Mouse (Mus musculus) heart, adult 2 months (tissue): ENCODE data around the gene Mcmbp. TPM values are rescaled to one million over a fixed set of nuclear protein-coding genes. Genes with fewer than 3 reads are reported as not detected.

ENCODE experiments used
- DNase-seq, 2 experiments: peaks; one replicate each; pipeline ENCODE4 v3.0.0; 2021
- H3K27ac ChIP-seq: fragments of 200-600 bp; 2 replicates; pipeline ENCODE4 v1.8.1; 2022
- H3K27me3 ChIP-seq: fragments of 200-500 bp; 2 replicates; pipeline ENCODE4 v1.6.1; 2012; ENCODE audit warnings: mild to moderate bottlenecking, low read length, inconsistent platforms, mixed read lengths; ENCODE audit not compliant: control insufficient read depth, insufficient read depth
- H3K36me3 ChIP-seq: fragments of 200-500 bp; 2 replicates; pipeline ENCODE4 v1.6.1; 2012; ENCODE audit warnings: low read length, inconsistent platforms; ENCODE audit not compliant: control insufficient read depth, insufficient read depth
- H3K4me1 ChIP-seq: fragments of 200-500 bp; 2 replicates; pipeline ENCODE4 v1.6.1; 2011; ENCODE audit warnings: low read length; ENCODE audit not compliant: control insufficient read depth, insufficient read depth
- H3K4me3 ChIP-seq: fragments of 200-600 bp; 2 replicates; pipeline ENCODE4 v1.8.1; 2022
- H3K79me2 ChIP-seq: fragments of 200-500 bp; replicated peaks from 2 replicates; pipeline ENCODE4 v1.6.1; 2012; ENCODE audit warnings: mild to moderate bottlenecking, inconsistent platforms, low read length, moderate library complexity, mixed read lengths; ENCODE audit not compliant: control insufficient read depth, insufficient read depth
- H3K9ac ChIP-seq: fragments of 200-500 bp; 2 replicates; pipeline ENCODE4 v1.6.1; 2012; ENCODE audit warnings: low read depth, mild to moderate bottlenecking, control low read depth, inconsistent platforms, low read length, mixed read lengths
- CTCF ChIP-seq: fragments of 200-600 bp; IDR thresholded peaks from 2 replicates; pipeline ENCODE4 v1.8.1; 2022; ENCODE audit warnings: antibody characterized with exemption, mild to moderate bottlenecking, moderate library complexity
- EP300 ChIP-seq: fragments of 200-500 bp; IDR thresholded peaks from 2 replicates; pipeline ENCODE4 v1.6.1; 2011; ENCODE audit warnings: low read depth, low read length, control low read depth; ENCODE audit not compliant: insufficient read depth
- POLR2A ChIP-seq: fragments of 200-500 bp; IDR thresholded peaks from 2 replicates; pipeline ENCODE4 v1.6.1; 2011; ENCODE audit warnings: mild to moderate bottlenecking, low read depth, low read length, control low read depth; ENCODE audit not compliant: insufficient read depth
- WGBS: fragments of 180-500 bp; shearing (Covaris S2); methylation state at CpG from one replicate; pipeline ENCODE4 v1.1.7; 2018; 5-methylcytosine and 5-hydroxymethylcytosine counted together
- intact Hi-C: fragments of 180-260 bp; cut with DNase I; formaldehyde crosslinking; loops from one replicate; pipeline ENCODE4 v1.15.1; 2025
- polyA plus RNA-seq: library from polyadenylated mRNA; depleted of rRNA; stranded (reverse); fragments of >200 nt; gene quantifications from 2 replicates; pipeline ENCODE4 v1.2.3, GENCODE M21; 2012; rRNA removed
- total RNA-seq, 2 experiments: library from RNA; stranded (reverse); gene quantifications; 2 replicates each; pipeline ENCODE4 v1.2.3; 2021

Mcmbp gene
- total and polyA plus RNA-seq, 3 experiments = 14.0 to 25.2 (median 23.7) TPM

DNA sequence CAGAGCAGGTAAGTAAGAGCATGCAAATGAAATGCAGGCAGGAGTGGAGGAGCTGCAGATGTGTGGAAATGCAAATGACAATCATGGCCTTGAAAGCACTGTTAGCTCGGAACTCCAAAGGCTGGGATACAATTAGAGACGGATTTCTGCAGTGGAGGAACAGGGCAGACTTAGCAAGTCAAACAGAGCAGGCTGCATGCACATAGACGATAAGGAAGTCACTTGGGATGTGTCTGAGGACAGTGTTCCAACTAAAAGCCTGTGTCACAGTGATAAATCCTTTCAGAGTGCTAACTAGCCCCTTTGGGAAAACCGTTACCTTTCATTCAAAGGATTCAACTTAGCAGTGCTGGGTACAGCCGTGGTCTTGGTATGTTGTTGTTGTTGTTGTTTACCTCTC lies 72.5 kb downstream of the Mcmbp start:
- Histone ChIP-seq H3K79me2 (no peaks in the 10 kb centered on the region), H3K27ac (no peak overlapping the region), H3K27me3 (no peaks in the 10 kb centered on the region), H3K9ac (no peak overlapping the region), H3K4me1 (no peaks in the 10 kb centered on the region), H3K36me3 (no peaks in the 10 kb centered on the region), H3K4me3 (no peak overlapping the region)
- 57% methylated on average over 5 of the region's 5 CpGs for WGBS
- intact Hi-C loops = no loop called here
- no peak for DNase-seq
- TF ChIP-seq POLR2A (no peak), CTCF (no peak), EP300 (no peak)

- intact Hi-C loops = no loop called here
- Histone ChIP-seq H3K79me2 (no peaks in the 10 kb centered on the region), H3K27me3 (no peaks in the 10 kb centered on the region), H3K4me3 (no peak overlapping the region), H3K36me3 (no peaks in the 10 kb centered on the region), H3K9ac (no peak overlapping the region), H3K27ac (no peak overlapping the region), H3K4me1 (no peaks in the 10 kb centered on the region)
- DNase-seq = no peak
- WGBS = 87% methylated on average over 11 of the region's 11 CpGs
- no peak for TF ChIP-seq POLR2A
- TF ChIP-seq CTCF = no peak
- TF ChIP-seq EP300 = no peak
Observed at GRCm38 (mm10) chr7:128664861-128665377, 75.4 kb downstream of the Mcmbp start.

GRCm38 (mm10) chr7:128663906-128664305 lies 76.4 kb downstream of the Mcmbp start:
- DNase-seq = no peak
- H3K27ac ChIP-seq = no peak overlapping the region
- H3K27me3 ChIP-seq = no peaks in the 10 kb centered on the region
- no peaks in the 10 kb centered on the region for H3K36me3 ChIP-seq
- H3K79me2 ChIP-seq = no peaks in the 10 kb centered on the region
- WGBS = 91% methylated on average over 8 of the region's 8 CpGs
- TF ChIP-seq CTCF (no peak), EP300 (no peak), POLR2A (no peak)
- no peaks in the 10 kb centered on the region for H3K4me1 ChIP-seq
- intact Hi-C loops = no loop called here
- no peak overlapping the region for H3K4me3 ChIP-seq
- H3K9ac ChIP-seq = no peak overlapping the region

GRCm38 (mm10) chr7:128656970-128657369 lies 83.3 kb downstream of the Mcmbp start:
- no peaks in the 10 kb centered on the region for H3K4me1 ChIP-seq
- H3K4me3 ChIP-seq = no peak overlapping the region
- WGBS = 100% methylated on average over 1 of the region's 1 CpGs
- no peak for DNase-seq
- intact Hi-C loops = no loop called here
- no peaks in the 10 kb centered on the region for H3K36me3 ChIP-seq
- H3K27ac ChIP-seq = no peak overlapping the region
- TF ChIP-seq POLR2A = no peak
- TF ChIP-seq CTCF = no peak
- TF ChIP-seq EP300 = no peak
- no peaks in the 10 kb centered on the region for H3K27me3 ChIP-seq
- no peak overlapping the region for H3K9ac ChIP-seq
- H3K79me2 ChIP-seq = peaks cover 2% of the 10 kb centered on the region; the same call in 1 of the 2 replicates

Other genes with a start within 250 kb of the Mcmbp start
- 100 to 1,000 TPM; 259 to 296 TPM for gene Bag3, start 216.9 kb downstream of the Mcmbp start, total RNA-seq
- 133 and 148 TPM in 2 replicates for gene Bag3, start 216.9 kb downstream of the Mcmbp start, polyA plus RNA-seq
- 1 to 10 TPM; 4.1 to 4.5 TPM for gene Inpp5f, start 129.2 kb downstream of the Mcmbp start, total RNA-seq
- 1.5 and 4.0 TPM in 2 replicates for gene Inpp5f, start 129.2 kb downstream of the Mcmbp start, polyA plus RNA-seq
- 10 to 100 TPM; 25.1 to 26.8 TPM for gene Sec23ip, start 4.4 kb upstream of the Mcmbp start, total RNA-seq
- 26.5 and 33.0 TPM in 2 replicates for gene Sec23ip, start 4.4 kb upstream of the Mcmbp start, polyA plus RNA-seq